Comparison of ENCODE assay signal across 8 mouse cellular contexts in the genomic region with DNA sequence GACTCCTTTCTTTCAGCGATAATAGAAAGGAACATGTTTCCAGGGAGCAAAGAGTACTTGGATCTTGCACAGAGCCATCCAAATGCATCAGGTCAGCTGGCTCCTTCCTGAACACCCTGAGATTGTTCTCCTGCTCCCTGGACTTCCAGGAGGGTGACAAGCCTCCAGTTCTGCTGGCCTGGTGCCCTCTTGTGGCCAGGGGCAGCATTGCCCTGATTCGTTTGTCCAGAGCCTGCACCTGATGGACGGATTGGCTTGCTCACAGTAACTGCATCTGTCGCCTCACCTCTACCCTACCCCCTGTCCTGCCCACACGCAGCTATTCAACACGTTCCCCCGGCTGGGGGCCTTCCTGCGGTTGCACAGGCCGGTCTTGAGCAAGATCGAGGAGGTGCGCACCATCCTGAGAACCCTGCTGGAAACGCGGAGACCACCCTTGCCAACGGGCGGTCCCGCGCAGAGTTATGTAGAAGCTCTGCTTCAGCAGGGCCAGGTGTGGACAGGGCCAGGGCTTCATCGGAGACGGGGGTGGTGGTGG. TPM values are rescaled to one million over a fixed set of nuclear protein-coding genes. Genes with fewer than 3 reads are reported as not detected.
DNase-seq lines count a peak whose midpoint lies in the region; ATAC-seq and TF ChIP-seq lines count a peak whose summit lies in the region.

No protein-coding gene starts in this region.

- H3K4me2 ChIP-seq in lung, embryonic 16.5 days (ENCODE audit: low read depth, low read length), result no peak overlapping the region

- TF ChIP-seq POLR2A in cortical plate, adult 2 months (IDR thresholded peaks at IDR 0.05; ENCODE audit: extremely low read depth, insufficient read depth, low read length), result no peak

- DNase-seq in adrenal gland, adult (ENCODE audit: inconsistent age in 2 of 2, low spot score in 1 of 2), result peak; percentile 81 to 93
- peak; percentile 48 to 68 for DNase-seq in heart, adult 9 months (ENCODE audit: low spot score in 2 of 2)
- DNase-seq in kidney, postnatal 25 days, result peak; percentile 90 to 93
- DNase-seq in right cerebral cortex, adult 2 months (ENCODE audit: low spot score in 2 of 2), result peak; percentile 85 to 87
- DNase-seq in urinary bladder, postnatal 10 days (ENCODE audit: low spot score), result peak; percentile 71

- H3K9ac ChIP-seq in lung, embryonic 16.5 days (ENCODE audit: low read length), result no peak overlapping the region

- no peaks in the 10 kb centered on the region for H3K9me3 ChIP-seq in lung, embryonic 16.5 days (ENCODE audit: control insufficient read depth, low read length)

- no peak overlapping the region for H3K27ac ChIP-seq in cortical plate, adult 2 months (ENCODE audit: insufficient read depth, low read length)
- no peak overlapping the region for H3K27ac ChIP-seq in lung, embryonic 16.5 days (ENCODE audit: low read length)

- no peak overlapping the region for H3K4me3 ChIP-seq in cortical plate, adult 2 months (ENCODE audit: insufficient read depth, low read length)
- H3K4me3 ChIP-seq in lung, embryonic 16.5 days (ENCODE audit: low read length), result no peak overlapping the region

- no peaks in the 10 kb centered on the region for H3K36me3 ChIP-seq in lung, embryonic 16.5 days (ENCODE audit: control insufficient read depth, insufficient read depth, low read length)

- peak; percentile 95 for TF ChIP-seq CTCF in cortical plate, adult 2 months (IDR thresholded peaks at IDR 0.05; ENCODE audit: extremely low read depth, insufficient read depth, low read length)

- H3K4me1 ChIP-seq in cortical plate, adult 2 months (ENCODE audit: control insufficient read depth, insufficient read depth, low read length), result no peaks in the 10 kb centered on the region
- peaks cover 2% of the 10 kb centered on the region for H3K4me1 ChIP-seq in lung, embryonic 16.5 days (replicated peaks; ENCODE audit: control insufficient read depth, insufficient read depth, low read length)

- H3K27me3 ChIP-seq in lung, embryonic 16.5 days (ENCODE audit: control insufficient read depth, insufficient read depth, low read depth, low read length), result no peaks in the 10 kb centered on the region; the same call in 1 of the 2 replicates

- 34% methylated on average over 19 of the region's 19 CpGs for WGBS in lung, embryonic 16.5 days

- peak; percentile 53 for ATAC-seq in CD4-positive, CD25-positive, alpha-beta regulatory T cell, adult 4 months
- ATAC-seq in lung, embryonic 16.5 days (ENCODE audit: low read depth), result peak; percentile 18; the same call in 1 of the 2 replicates

RNA-seq across cellular contexts. Expression of gene Cyp2w1, which starts 2.9 kb away (rescaled TPM):
- polyA plus RNA-seq in CD4-positive, CD25-positive, alpha-beta regulatory T cell, adult 4 months (2017; shearing (Covaris generic)), result not detected
- not detected in 2 replicates for polyA plus RNA-seq in cortical plate, adult 2 months (2012; rRNA removed)
- polyA plus RNA-seq in lung, embryonic 16.5 days (2015; fragmentation: Nextera tagmentation; extraction: Ambion mirVana), result 0.18 and 0.33 TPM in 2 replicates

RNA-seq across cellular contexts. Expression of gene Cox19, which starts 4.1 kb away (rescaled TPM):
- 10 to 100 TPM; 49.9 to 52.2 TPM for polyA plus RNA-seq in CD4-positive, CD25-positive, alpha-beta regulatory T cell, adult 4 months (2017; shearing (Covaris generic))
- polyA plus RNA-seq in cortical plate, adult 2 months (2012; rRNA removed), result 90.2 and 92.7 TPM in 2 replicates
- polyA plus RNA-seq in lung, embryonic 16.5 days (2015; fragmentation: Nextera tagmentation; extraction: Ambion mirVana), result 79.8 and 94.4 TPM in 2 replicates

RNA-seq across cellular contexts. Expression of gene Gpr146, which starts 22.2 kb away (rescaled TPM):
- 10 to 100 TPM in 1 of 2 experiments, 1 to 10 TPM in 1; 8.1 to 11.3 TPM for polyA plus RNA-seq in CD4-positive, CD25-positive, alpha-beta regulatory T cell, adult 4 months (2017; shearing (Covaris generic))
- polyA plus RNA-seq in cortical plate, adult 2 months (2012; rRNA removed), result 15.3 and 16.3 TPM in 2 replicates
- 6.6 and 8.6 TPM in 2 replicates for polyA plus RNA-seq in lung, embryonic 16.5 days (2015; fragmentation: Nextera tagmentation; extraction: Ambion mirVana)

RNA-seq across cellular contexts. Expression of gene Adap1, which starts 29.9 kb away (rescaled TPM):
- 1 to 10 TPM; 4.8 to 6.0 TPM for polyA plus RNA-seq in CD4-positive, CD25-positive, alpha-beta regulatory T cell, adult 4 months (2017; shearing (Covaris generic))
- 271 and 275 TPM in 2 replicates for polyA plus RNA-seq in cortical plate, adult 2 months (2012; rRNA removed)
- 1.7 and 1.9 TPM in 2 replicates for polyA plus RNA-seq in lung, embryonic 16.5 days (2015; fragmentation: Nextera tagmentation; extraction: Ambion mirVana)

RNA-seq across cellular contexts. Expression of gene C130050O18Rik, which starts 49.8 kb away (rescaled TPM):
- not detected for polyA plus RNA-seq in CD4-positive, CD25-positive, alpha-beta regulatory T cell, adult 4 months (2017; shearing (Covaris generic))
- polyA plus RNA-seq in cortical plate, adult 2 months (2012; rRNA removed), result 0.44 TPM in 2 replicates
- 1.3 and 1.7 TPM in 2 replicates for polyA plus RNA-seq in lung, embryonic 16.5 days (2015; fragmentation: Nextera tagmentation; extraction: Ambion mirVana)
